Mouse (Mus musculus) adrenal gland, postnatal 4 days (tissue): ENCODE results near the gene Scgn. TPM values are rescaled to one million over a fixed set of nuclear protein-coding genes. Genes with fewer than 3 reads are reported as not detected.

Experiments
- DNase-seq, 2 experiments: peaks; one replicate each; pipeline ENCODE4 v3.0.0; 2021 to 2022; ENCODE audit warnings: low spot score in 2 of 2, mixed read lengths in 2 of 2
- long read RNA-seq, 2 experiments: library from polyadenylated mRNA; stranded (forward); transcript quantifications; one replicate each; pipeline ENCODE4 v2.0.0; 2021
- total RNA-seq, 2 experiments: library from RNA; stranded (reverse); gene quantifications; 2 replicates each; pipeline ENCODE4 v1.2.3; 2021

The Scgn gene
- total RNA-seq: 1 to 10 TPM; 1.2 to 3.0 TPM
- long read RNA-seq, experiment 1, partial matches to known transcripts: 1 of 1 reads
- long read RNA-seq, experiment 1, other reads (novel, unspliced or antisense): 0 of 1 reads
- long read RNA-seq, experiment 2, partial matches to known transcripts: 0 of 3 reads
- long read RNA-seq, experiment 2, other reads (novel, unspliced or antisense): 0 of 3 reads

GRCm38 (mm10) chr13:23990928-23991327 is at the start of gene Scgn:
TSS of gene Scgn (minus strand) at chr13:23991214.
- peak; percentile 16 to 39 for DNase-seq

GRCm38 (mm10) chr13:24040221-24040620 is 49.2 kb upstream of the Scgn start:
- DNase-seq: no peak

- DNase-seq: no peak
Observed at GRCm38 (mm10) chr13:24037502-24037901, 46.5 kb upstream of the Scgn start.

- no peak for DNase-seq
Observed at GRCm38 (mm10) chr13:24036150-24036549, 45.1 kb upstream of the Scgn start.

GRCm38 (mm10) chr13:24027191-24028170 is 36.5 kb upstream of the Scgn start:
- DNase-seq: no peak

GRCm38 (mm10) chr13:24018515-24018914 is 27.5 kb upstream of the Scgn start:
- no peak for DNase-seq

- no peak for DNase-seq
Observed at GRCm38 (mm10) chr13:24005528-24005927, 14.5 kb upstream of the Scgn start.

GRCm38 (mm10) chr13:24001797-24002196 is 10.8 kb upstream of the Scgn start:
- DNase-seq: no peak

- no peak for DNase-seq
Observed at GRCm38 (mm10) chr13:24001081-24001480, 10.1 kb upstream of the Scgn start.

- DNase-seq: no peak
Observed at GRCm38 (mm10) chr13:23998826-23999225, 7.8 kb upstream of the Scgn start.

GRCm38 (mm10) chr13:23994756-23995155 is 3.7 kb upstream of the Scgn start:
- no peak for DNase-seq

GRCm38 (mm10) chr13:23994024-23994423 is 3.0 kb upstream of the Scgn start:
- no peak for DNase-seq

- DNase-seq: no peak
Observed at GRCm38 (mm10) chr13:23990451-23990850, 563 bp downstream of the Scgn start.

- no peak for DNase-seq
Observed at GRCm38 (mm10) chr13:23985130-23985529, 5.9 kb downstream of the Scgn start.

GRCm38 (mm10) chr13:23972271-23972670 is 18.7 kb downstream of the Scgn start:
- no peak for DNase-seq

GRCm38 (mm10) chr13:23971870-23972269 is 19.1 kb downstream of the Scgn start:
- DNase-seq: no peak

- no peak for DNase-seq
Observed at GRCm38 (mm10) chr13:23964909-23965308, 26.1 kb downstream of the Scgn start.

- no peak for DNase-seq
Observed at GRCm38 (mm10) chr13:23959776-23960175, 31.2 kb downstream of the Scgn start.

- DNase-seq: no peak
Observed at GRCm38 (mm10) chr13:23950928-23951327, 40.1 kb downstream of the Scgn start.

GRCm38 (mm10) chr13:23949484-23950246 is 41.3 kb downstream of the Scgn start:
- no peak for DNase-seq

GRCm38 (mm10) chr13:23946254-23946653 is 44.8 kb downstream of the Scgn start:
- no peak for DNase-seq

- no peak for DNase-seq
Observed at GRCm38 (mm10) chr13:23942861-23943260, 48.2 kb downstream of the Scgn start.
